Mouse (Mus musculus) midbrain, embryonic 12.5 days (tissue): ENCODE measurements around the gene Sgtb. TPM values are rescaled to one million over a fixed set of nuclear protein-coding genes. Genes with fewer than 3 reads are reported as not detected.
A peak's percentile ranks its signal among the peaks of the same experiment; 100 is the strongest.

ENCODE experiments used
- ATAC-seq: fragments of 200-750 bp; cut with Nextera tagmentation; 2 replicates; pipeline ENCODE4 v1.8.0; 2017; ENCODE audit warnings: low read depth, moderate TSS enrichment, moderate library complexity; ENCODE audit not compliant: low FRiP score
- H3K27ac ChIP-seq: fragments of 300-500 bp; sonication (generic); replicated peaks from 2 replicates; pipeline ENCODE4 v1.5.1; 2016; ENCODE audit warnings: mild to moderate bottlenecking
- H3K27me3 ChIP-seq: fragments of 300-500 bp; sonication (generic); 2 replicates; pipeline ENCODE4 v1.6.1; 2016; ENCODE audit warnings: mild to moderate bottlenecking
- H3K36me3 ChIP-seq: fragments of 300-500 bp; sonication (generic); 2 replicates; pipeline ENCODE4 v1.6.1; 2016
- H3K4me1 ChIP-seq: fragments of 300-500 bp; sonication (generic); 2 replicates; pipeline ENCODE4 v1.6.1; 2016
- H3K4me2 ChIP-seq: fragments of 300-500 bp; sonication (generic); replicated peaks from 2 replicates; pipeline ENCODE4 v1.6.1; 2016; ENCODE audit warnings: mild to moderate bottlenecking, moderate library complexity
- H3K4me3 ChIP-seq: fragments of 300-500 bp; sonication (generic); 2 replicates; pipeline ENCODE4 v1.5.1; 2016; ENCODE audit warnings: mild to moderate bottlenecking
- H3K9ac ChIP-seq: fragments of 300-500 bp; sonication (generic); replicated peaks from 2 replicates; pipeline ENCODE4 v1.6.1; 2016; ENCODE audit warnings: mild to moderate bottlenecking, moderate library complexity
- H3K9me3 ChIP-seq: fragments of 300-500 bp; sonication (generic); 2 replicates; pipeline ENCODE4 v1.6.1; 2016; ENCODE audit warnings: mild to moderate bottlenecking
- WGBS: fragments of 180-500 bp; shearing (Covaris S2); methylation state at CpG from one replicate; pipeline ENCODE4 v1.1.7; 2016; 5-methylcytosine and 5-hydroxymethylcytosine counted together
- polyA plus RNA-seq: library from polyadenylated mRNA; unstranded; fragments of >200 nt; fragmentation: Nextera tagmentation; extraction: Ambion mirVana; gene quantifications from 2 replicates; pipeline ENCODE4 v1.2.1, GENCODE M21; 2016

Sgtb gene
- polyA plus RNA-seq, 1 experiment from 2014 or later: 27.1 TPM

GRCm38 (mm10) chr13:104112266-104112900 lies 2.8 kb downstream of the Sgtb start:
- no peaks in the 10 kb centered on the region for H3K9me3 ChIP-seq
- H3K9ac ChIP-seq: no peak overlapping the region
- H3K27me3 ChIP-seq: no peaks in the 10 kb centered on the region
- peak overlapping the region; percentile 12 for H3K4me3 ChIP-seq
- H3K36me3 ChIP-seq: peaks cover 19% of the 10 kb centered on the region
- 40% methylated on average over 12 of the region's 12 CpGs for WGBS
- no peak overlapping the region for H3K27ac ChIP-seq
- H3K4me1 ChIP-seq: peaks cover 15% of the 10 kb centered on the region; the same call in 1 of the 2 replicates
- ATAC-seq: no peak
- peak overlapping the region; percentile 29 for H3K4me2 ChIP-seq

DNA sequence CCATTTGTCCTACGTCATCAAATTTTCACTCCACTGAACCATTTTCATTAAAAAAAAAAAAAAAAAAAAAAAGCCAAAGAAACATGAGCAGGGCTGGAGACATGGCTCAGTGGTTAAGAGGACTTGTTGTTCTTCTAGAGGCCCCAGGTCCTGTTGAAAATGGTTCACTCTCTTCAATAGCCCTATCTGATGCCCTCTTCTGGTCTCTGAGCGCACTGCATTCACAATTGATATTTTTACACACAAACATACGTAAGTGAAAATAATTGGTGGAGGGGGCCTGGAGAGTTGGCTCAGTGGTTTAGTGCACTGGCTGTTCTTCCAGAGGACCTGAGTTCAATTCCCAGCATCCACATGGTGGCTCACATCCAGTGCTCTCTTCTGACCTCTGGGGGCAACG lies 4.2 kb downstream of the Sgtb start:
- ATAC-seq: no peak
- Histone ChIP-seq H3K27me3 (no peaks in the 10 kb centered on the region), H3K9ac (no peak overlapping the region), H3K4me2 (no peak overlapping the region), H3K9me3 (no peaks in the 10 kb centered on the region), H3K27ac (no peak overlapping the region), H3K36me3 (peaks cover 27% of the 10 kb centered on the region), H3K4me3 (no peak overlapping the region), H3K4me1 (peaks cover 12% of the 10 kb centered on the region; the same call in 1 of the 2 replicates)
- 93% methylated on average over 4 of the region's 4 CpGs for WGBS

- no peak for ATAC-seq
- Histone ChIP-seq H3K9me3 (no peaks in the 10 kb centered on the region), H3K9ac (no peak overlapping the region), H3K4me3 (no peak overlapping the region), H3K27me3 (no peaks in the 10 kb centered on the region), H3K36me3 (peaks cover 37% of the 10 kb centered on the region), H3K27ac (no peak overlapping the region), H3K4me1 (peaks cover 8% of the 10 kb centered on the region; the same call in 1 of the 2 replicates), H3K4me2 (no peak overlapping the region)
- WGBS: 94% methylated on average over 2 of the region's 2 CpGs
These were observed 5.3 kb downstream of the Sgtb start for GRCm38 (mm10) chr13:104114827-104115226.

- Histone ChIP-seq H3K4me1 (no peaks in the 10 kb centered on the region), H3K9me3 (no peaks in the 10 kb centered on the region), H3K36me3 (peaks cover 22% of the 10 kb centered on the region), H3K27ac (no peak overlapping the region), H3K4me3 (no peak overlapping the region), H3K9ac (no peak overlapping the region), H3K4me2 (no peak overlapping the region), H3K27me3 (no peaks in the 10 kb centered on the region)
- 71% methylated on average over 17 of the region's 17 CpGs for WGBS
- 0 out of 2 replicates have a peak, but pooled peaks have one; percentile 38 for ATAC-seq
These were observed 12.7 kb downstream of the Sgtb start for GRCm38 (mm10) chr13:104122078-104122840.

DNA sequence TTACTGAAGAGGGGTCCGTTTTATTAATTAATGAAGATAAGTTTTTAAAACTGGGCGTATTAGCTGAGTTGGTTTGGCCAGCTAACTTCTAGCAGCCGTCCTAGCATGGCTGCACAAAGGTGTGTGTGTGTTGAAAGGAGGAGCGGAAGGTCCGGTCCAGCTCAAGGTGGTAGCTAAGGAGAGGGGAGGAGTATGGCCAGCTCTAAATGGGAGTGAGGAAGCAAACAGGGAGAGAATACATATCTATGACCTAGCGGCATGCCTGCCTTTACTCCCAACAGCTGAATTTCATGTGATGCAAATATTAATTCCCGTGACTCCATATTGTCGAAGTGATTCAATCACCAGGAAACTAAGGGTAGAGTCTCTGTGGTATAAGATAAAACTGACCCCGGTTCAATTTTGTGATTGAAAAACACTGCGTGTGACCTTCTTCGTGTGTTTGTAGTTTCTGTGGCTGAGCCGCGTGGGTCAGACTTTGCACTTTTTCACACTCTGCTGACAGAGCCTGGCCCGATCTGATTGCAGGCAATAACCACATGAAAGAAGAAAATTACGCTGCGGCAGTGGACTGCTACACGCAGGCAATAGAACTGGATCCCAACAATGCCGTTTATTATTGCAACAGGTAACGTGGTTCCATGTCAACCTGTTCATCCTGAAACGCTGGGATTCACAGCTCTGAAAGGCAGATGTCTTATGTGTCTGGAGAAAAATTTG lies 14.3 kb downstream of the Sgtb start:
- Histone ChIP-seq H3K4me3 (no peak overlapping the region), H3K36me3 (peaks cover 13% of the 10 kb centered on the region), H3K27ac (no peak overlapping the region), H3K27me3 (no peaks in the 10 kb centered on the region), H3K9ac (no peak overlapping the region), H3K4me1 (no peaks in the 10 kb centered on the region), H3K4me2 (no peak overlapping the region), H3K9me3 (no peaks in the 10 kb centered on the region)
- WGBS: 89% methylated on average over 20 of the region's 20 CpGs
- no peak for ATAC-seq

- WGBS: 85% methylated on average over 2 of the region's 2 CpGs
- no peak for ATAC-seq
- Histone ChIP-seq H3K9ac (no peak overlapping the region), H3K27me3 (no peaks in the 10 kb centered on the region), H3K9me3 (no peaks in the 10 kb centered on the region), H3K36me3 (peaks cover 43% of the 10 kb centered on the region), H3K4me3 (no peak overlapping the region), H3K27ac (no peak overlapping the region), H3K4me2 (no peak overlapping the region), H3K4me1 (no peaks in the 10 kb centered on the region)
These were observed 23.0 kb downstream of the Sgtb start for GRCm38 (mm10) chr13:104132561-104132960.

GRCm38 (mm10) chr13:104134510-104135085 lies 25.1 kb downstream of the Sgtb start:
- Histone ChIP-seq H3K4me1 (no peaks in the 10 kb centered on the region), H3K27me3 (no peaks in the 10 kb centered on the region), H3K9me3 (no peaks in the 10 kb centered on the region), H3K27ac (no peak overlapping the region), H3K4me2 (no peak overlapping the region), H3K36me3 (peaks cover 47% of the 10 kb centered on the region), H3K9ac (no peak overlapping the region), H3K4me3 (no peak overlapping the region)
- WGBS: 60% methylated on average over 4 of the region's 4 CpGs
- ATAC-seq: peak; percentile 34; the same call in 1 of the 2 replicates

GRCm38 (mm10) chr13:104139369-104140209 lies 30.0 kb downstream of the Sgtb start:
- H3K27me3 ChIP-seq: no peaks in the 10 kb centered on the region
- peaks cover 68% of the 10 kb centered on the region for H3K36me3 ChIP-seq
- H3K9me3 ChIP-seq: no peaks in the 10 kb centered on the region
- no peak overlapping the region for H3K9ac ChIP-seq
- no peak overlapping the region for H3K4me3 ChIP-seq
- H3K4me1 ChIP-seq: no peaks in the 10 kb centered on the region
- ATAC-seq: peak; percentile 44; the same call in 1 of the 2 replicates
- 44% methylated on average over 13 of the region's 13 CpGs for WGBS
- no peak overlapping the region for H3K27ac ChIP-seq
- H3K4me2 ChIP-seq: no peak overlapping the region

- H3K27me3 ChIP-seq: no peaks in the 10 kb centered on the region
- H3K4me3 ChIP-seq: no peak overlapping the region
- no peak overlapping the region for H3K9ac ChIP-seq
- 76% methylated on average over 9 of the region's 9 CpGs for WGBS
- no peaks in the 10 kb centered on the region for H3K4me1 ChIP-seq
- peaks cover 88% of the 10 kb centered on the region for H3K36me3 ChIP-seq
- ATAC-seq: no peak
- H3K4me2 ChIP-seq: no peak overlapping the region
- H3K9me3 ChIP-seq: no peaks in the 10 kb centered on the region
- no peak overlapping the region for H3K27ac ChIP-seq
These were observed 35.3 kb downstream of the Sgtb start for GRCm38 (mm10) chr13:104144871-104145270.

DNA sequence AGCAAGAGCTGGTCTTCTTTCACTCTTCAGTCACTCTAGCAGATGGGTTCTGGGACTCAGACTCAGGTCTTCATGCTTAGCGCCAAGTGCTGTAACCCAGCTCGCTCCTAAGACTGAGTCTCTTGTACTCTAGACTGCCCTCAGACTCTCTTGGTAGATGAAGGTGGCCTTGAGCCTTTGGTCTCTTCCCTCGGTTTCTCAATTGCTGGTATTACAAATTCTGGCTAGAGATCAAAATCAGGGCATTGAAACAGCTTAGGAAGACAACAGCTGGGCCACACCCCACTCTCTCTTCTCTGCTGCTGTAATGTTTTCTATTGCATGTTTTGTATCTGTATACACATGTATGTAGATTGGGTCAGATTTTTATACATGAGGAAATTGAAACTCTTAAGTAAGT lies 36.1 kb downstream of the Sgtb start:
- ATAC-seq: no peak
- H3K9ac ChIP-seq: no peak overlapping the region
- no peaks in the 10 kb centered on the region for H3K4me1 ChIP-seq
- 97% methylated on average over 3 of the region's 3 CpGs for WGBS
- no peaks in the 10 kb centered on the region for H3K27me3 ChIP-seq
- no peaks in the 10 kb centered on the region for H3K9me3 ChIP-seq
- peaks cover 80% of the 10 kb centered on the region for H3K36me3 ChIP-seq
- no peak overlapping the region for H3K27ac ChIP-seq
- no peak overlapping the region for H3K4me2 ChIP-seq
- H3K4me3 ChIP-seq: no peak overlapping the region

DNA sequence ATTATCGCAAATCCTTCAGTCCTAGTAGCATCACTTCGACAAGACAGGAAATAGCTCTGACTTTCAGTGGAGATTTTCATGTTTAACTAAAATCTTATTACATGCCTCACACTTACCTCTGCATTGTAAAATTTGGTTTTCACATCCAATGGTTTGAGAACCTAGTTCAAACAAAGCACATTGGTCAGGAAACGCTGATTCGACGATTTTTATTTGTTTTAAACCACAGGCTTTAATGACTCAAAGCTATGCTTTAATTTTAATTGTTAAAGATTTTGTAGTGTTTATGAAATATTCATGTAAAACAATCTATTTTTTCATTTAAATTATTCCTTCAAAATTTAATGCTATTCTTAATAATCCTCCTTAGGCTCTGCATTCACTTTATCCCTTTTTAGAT lies 44.6 kb downstream of the Sgtb start:
- 97% methylated on average over 5 of the region's 5 CpGs for WGBS
- H3K27me3 ChIP-seq: no peaks in the 10 kb centered on the region
- no peak overlapping the region for H3K9ac ChIP-seq
- H3K4me2 ChIP-seq: no peak overlapping the region
- H3K4me3 ChIP-seq: no peak overlapping the region
- peaks cover 42% of the 10 kb centered on the region for H3K36me3 ChIP-seq
- no peaks in the 10 kb centered on the region for H3K4me1 ChIP-seq
- no peaks in the 10 kb centered on the region for H3K9me3 ChIP-seq
- H3K27ac ChIP-seq: no peak overlapping the region
- no peak for ATAC-seq
